Mouse (Mus musculus): ENCODE measurements at regions not wholly inside any gene's neighbourhood (a gene's known extent, or its start where the extent isn't known, plus 50 kb on each side); places are given as distances from the start of the nearest gene placed in this dataset.

DNA sequence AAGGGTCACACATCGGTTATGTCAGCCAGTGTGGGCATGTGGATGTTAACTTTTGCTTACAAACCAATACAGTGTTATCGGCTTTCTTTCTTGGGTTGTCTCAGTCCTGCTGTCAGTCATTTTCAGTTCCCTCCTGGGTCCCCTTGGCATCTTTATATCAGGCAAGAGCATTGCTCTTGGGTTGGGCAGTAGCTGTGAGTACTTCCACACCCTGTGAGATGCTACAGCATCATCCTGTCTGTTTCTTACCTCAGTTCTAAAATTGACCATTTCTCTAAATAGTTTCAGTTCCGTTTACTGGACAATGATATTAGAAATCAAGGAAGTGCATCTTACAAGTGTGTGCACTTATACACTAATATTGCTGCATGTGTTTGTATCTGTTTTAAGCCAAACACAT lies 104.9 kb upstream of the Sgk1 start:
- DNase-seq, result no peak

DNA sequence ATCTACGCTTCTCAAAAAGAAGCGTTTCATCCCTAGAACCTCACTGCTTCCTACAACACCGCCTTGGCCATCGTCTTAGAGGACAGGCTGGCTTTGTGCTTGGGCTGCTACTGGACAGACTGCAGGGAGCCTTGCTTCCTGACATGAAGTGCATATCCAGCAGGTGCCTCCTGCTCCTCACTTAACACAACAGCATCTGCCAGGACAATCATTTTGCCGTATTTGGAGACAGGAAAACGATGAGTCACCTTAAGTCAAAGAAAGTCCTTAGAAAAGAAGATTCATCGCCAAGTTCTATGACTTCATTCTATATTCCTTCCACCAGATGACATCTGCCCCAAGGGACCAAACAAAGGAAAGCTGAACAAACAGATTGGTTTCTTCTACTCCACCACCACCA lies 98.5 kb upstream of the Sgk1 start:
- peak; percentile 33 for DNase-seq

DNA sequence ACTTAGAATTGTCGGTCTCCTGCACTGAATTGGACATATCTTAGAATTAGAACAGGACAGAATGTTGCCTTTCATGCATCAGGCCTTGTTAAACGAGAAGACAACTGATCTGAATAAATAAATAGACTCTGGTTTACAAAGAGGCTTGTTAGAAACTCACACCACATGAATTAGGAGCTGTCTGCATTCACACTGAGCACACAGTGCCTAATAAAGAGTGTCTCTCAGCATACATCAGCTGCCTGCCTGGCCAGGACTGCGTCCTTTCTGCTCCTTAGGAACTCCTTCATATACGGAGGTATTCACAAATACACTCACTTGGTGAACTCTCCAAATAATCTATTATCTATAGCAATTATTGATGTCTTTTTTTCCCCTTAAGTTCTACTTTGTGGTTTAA lies 96.9 kb upstream of the Sgk1 start:
- no peak for DNase-seq

DNA sequence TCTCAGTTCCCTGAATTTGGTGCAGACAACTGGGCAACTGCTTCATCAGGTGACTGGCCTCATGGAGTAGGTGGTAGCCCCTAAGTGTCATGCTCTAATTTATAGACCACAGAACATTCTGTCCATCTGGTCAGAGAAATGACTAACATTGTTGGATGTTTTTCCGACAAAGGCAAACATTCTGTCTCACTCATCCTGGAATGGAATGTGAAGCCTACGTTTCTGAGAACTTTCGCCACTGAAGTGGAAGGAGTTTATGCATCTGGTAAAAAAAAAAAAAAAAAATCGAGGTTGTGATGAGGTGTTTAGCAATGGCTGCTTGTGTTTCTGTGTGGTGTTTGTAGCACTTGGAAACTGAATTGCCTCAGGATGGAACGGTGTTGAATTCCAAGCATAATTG lies 96.2 kb upstream of the Sgk1 start:
- DNase-seq, result no peak

DNA sequence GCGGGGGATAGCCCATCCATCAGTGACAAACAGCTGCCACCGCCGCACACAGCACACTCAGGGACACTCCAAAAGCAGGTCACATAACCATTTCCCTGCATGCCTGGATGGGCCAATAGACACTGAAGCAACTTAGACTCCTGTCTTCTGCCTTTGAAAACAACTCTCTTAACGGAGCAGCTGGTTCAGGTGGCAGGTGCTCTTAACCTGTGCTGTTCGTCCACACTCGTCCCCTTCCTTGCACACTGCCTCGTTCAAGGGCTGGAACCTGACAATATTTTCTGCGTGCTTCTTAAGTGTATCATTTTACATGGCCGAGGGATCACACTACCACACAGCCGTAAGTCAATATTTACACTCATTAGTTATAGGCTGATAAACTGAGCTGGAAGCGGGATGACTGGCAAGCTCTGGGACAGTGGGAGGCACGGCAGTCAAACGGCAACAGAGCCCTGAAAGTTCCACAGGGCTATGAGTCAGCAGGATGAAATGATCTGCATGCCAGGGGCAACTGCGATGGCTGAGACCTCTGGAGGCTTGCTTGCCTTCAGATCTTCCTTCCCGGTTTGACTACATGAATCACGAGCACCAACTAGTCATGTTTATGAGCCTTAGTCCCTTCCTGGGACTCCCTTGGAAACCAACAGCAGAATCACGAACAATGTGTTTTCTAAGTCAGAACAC lies 92.0 kb upstream of the Sgk1 start:
- peak; percentile 7 for DNase-seq

DNA sequence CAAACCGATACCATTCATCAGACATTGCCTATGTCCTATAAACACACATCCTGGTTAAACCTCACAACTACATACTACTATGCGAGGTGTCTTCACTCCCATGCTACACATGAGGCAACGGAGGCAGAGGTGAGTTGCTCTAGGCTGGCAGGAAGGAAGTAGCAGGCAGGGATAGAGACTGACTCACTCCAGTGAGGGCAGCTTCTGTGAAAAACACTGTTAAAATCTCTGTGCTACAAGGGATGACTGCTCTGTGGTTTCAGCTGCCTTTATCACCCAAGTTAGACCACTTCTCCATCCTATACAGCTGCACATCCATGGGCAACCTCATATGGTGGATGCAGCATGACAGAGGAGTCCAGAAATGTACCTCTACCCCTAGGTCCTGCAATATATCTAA lies 91.0 kb upstream of the Sgk1 start:
- no peak for DNase-seq

DNA sequence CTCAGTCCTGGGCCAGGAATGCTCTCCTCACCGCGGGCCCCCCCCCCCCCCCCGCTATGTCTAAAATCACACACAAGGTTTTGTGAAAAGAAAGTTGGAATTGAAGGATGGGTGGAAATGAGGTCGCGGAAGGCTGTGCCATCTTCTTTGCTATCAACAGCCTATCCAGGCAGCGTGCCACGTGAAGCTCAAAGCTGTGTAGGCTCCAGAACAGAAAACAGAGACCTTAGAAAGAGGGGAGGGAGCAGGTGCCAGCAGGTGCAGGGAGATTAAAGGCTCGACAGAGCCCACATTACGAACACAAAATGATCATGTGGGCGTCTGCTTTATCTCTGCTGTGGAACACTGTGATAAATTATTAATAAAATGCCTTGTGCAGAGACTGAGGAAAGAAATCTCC lies 89.6 kb upstream of the Sgk1 start:
- no peak for DNase-seq

DNA sequence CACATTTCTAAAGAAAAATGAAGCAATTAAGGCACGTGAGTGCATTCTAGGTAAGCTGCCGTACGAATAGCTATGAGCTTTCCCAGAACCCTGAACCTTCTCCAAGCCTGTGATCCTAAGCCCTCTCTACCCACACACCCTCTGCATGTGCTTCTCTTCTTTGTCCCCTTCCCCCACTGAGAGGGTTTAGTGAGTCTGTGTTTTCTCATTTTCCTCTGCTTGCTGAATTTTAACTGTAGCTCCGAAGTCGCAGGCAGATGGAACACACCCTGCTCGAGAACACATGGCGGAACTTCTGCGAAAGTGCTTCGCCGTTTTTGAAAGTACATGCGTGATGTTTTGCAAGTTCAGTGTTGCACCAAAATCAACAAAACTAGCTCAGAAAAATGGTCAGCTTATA lies 88.3 kb upstream of the Sgk1 start:
- DNase-seq, result no peak

DNA sequence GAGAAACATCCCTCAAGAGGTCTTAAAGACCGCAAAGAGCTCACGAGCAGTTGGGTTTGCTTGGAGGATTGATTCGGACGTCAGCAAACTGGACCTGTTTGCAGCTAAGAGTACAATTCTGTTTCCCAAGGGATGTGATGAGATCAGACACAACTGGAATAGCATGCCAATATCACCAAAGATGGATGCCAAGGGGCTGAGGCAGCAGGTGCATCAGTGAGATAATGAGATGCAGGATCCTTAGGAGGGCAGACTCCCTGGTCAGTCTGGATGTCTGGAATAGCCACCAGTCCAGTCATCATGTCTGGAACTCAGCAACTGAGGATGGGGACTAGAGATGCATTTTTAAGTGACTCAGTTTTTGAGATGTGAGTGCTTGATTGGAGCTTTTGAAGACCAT lies 85.6 kb upstream of the Sgk1 start:
- DNase-seq, result no peak

DNA sequence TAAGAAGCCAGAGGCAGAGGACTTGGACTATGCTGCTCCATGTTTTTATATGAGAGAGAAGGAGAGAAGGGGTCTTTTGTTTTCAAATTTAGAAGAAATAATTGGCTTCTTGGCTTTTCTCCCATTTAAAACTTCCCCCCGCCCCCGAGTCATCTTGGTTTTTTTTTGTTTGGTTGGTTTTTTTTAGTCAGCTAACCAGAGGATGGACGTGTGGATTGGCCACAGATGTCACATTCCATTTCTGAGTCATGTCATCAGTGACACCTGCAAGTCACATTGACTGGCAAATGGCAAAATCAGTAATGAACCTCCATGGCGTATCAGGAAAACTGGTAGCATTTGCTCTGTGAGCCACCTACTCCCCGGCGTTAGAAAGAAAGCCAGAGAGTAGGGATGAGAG lies 83.9 kb upstream of the Sgk1 start:
- no peak for DNase-seq

DNA sequence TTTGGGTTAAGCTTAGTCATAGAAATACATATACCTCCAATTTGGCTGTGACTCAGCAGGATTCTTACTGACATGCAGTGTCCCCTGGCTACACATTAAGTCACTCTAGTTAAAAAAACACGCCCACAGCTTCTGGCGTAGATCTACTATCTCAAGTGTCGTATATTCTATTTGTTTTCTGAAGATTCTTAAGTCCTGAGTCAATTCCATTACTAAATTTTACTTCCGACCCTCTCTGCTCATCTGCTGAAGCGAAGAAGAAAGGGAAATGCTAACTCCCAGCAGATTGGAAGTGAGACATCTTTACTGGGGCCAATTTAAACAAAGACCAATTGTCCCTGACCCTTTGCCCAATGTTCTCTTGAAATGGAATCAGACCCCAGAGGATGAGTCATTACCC lies 80.4 kb upstream of the Sgk1 start:
- no peak for DNase-seq

DNA sequence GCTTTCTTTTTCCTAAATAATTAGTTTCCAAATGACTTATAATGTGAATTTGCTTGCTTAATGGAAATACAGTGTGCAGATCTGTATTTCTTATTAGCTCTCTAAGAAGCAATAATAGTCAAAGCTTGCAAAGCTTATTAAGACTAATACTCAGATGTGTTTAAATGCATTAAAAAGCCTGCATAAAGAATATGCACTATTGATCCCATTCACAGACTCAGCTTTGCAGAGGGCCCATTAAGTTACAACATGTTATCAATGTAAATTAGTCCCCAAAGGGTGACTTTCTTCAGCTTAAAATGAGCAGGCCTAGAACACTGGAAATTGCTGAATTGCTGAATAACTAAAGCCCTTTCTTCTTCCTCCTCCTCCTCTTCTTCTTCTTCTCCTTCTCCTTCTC lies 78.8 kb upstream of the Sgk1 start:
- DNase-seq, result no peak

DNA sequence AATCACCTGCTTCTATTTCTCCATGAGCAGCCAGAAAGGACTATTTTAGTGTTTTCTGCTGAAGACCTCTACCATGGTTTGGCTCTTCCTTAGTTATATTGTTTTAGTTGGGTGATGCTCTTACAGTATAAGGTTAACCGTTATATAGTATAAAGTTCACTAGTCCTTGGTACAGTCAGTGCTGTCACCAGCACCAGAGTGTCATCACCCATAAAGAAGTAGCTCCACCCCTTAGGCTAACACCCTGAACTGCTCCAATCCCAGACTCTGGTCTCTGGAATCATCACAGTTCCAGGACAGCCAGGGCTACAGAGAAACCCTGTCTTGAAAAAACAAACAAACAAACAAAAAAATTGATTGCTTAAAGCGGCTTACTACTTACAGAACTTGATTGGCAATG lies 77.2 kb upstream of the Sgk1 start:
- no peak for DNase-seq

DNA sequence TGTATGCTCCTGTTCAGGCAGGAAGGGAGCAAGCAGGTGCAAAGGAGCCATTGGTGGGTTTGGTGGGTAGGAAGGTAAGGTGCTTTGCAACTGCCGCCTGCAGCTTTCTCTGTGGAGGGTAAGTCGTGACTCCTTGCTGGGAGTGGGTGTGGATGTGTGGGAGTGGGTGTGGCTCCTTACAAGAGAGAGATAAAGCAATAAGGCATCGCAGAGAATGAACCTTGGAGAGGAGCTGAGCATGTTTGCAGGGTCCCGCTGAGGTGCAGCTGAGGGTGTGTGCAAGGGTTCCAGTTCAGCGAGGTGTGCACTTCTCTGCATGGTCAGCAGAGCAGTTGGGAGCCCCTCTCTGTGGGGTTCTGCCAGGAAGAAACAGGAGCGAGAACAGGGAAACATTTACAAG lies 76.4 kb upstream of the Sgk1 start:
- DNase-seq, result no peak

DNA sequence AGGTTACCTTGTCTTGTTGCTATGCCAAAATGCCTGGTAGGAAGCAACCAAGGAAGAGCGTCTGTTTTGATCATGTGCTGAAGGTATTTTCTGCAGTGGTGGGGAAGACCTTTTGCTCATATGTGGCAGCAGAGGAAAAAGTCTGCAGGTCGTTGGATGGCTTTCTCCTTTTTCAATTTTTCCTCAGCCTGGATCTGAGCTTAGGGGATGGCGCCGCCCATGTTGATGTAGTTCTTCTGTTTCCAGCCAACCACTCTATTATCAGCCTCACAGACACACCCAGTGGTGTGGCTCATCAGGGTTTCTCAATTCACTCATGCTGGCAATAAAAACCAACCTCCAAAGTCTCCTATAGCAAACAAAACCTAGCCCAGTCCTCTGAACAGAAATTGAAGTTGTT lies 75.3 kb upstream of the Sgk1 start:
- DNase-seq, result no peak

DNA sequence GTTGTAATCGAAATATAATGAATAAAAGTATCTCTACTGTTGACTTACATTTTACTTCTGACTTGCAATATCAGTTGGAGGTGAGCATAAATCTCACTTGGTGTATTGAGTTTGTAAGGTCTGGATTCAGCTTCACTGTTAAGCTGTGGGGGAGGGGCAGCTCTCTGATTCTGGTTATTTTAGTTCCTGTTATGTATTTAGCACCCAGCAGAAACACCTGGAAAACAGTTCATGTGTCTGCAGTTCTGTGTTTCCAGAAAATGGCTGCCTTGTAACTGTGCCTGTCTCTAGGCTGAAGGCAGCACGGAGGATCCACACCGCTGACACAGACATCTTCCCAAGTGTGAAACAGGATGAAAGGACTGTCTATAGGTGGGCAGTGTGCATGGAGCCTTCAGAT lies 62.3 kb upstream of the Sgk1 start:
- DNase-seq, result no peak

DNA sequence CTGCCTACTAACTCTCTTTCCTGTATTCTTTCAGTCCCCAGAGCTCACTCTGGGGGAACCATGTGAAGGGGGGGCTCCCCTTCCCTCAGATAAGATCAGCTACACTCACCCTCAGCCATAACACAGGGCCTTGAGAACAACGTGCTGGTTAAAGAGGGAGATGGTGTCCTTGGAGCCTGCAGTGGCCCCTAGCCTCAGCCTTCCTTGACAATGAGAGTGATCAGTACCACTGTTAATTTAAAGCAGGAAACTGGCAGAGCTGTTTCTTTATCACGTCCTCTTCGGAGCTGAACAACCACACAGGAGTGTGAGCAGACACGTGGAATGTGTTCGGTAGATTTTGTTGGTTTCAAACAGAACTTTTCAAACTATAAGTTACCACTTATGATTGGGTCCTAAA lies 60.6 kb upstream of the Sgk1 start:
- DNase-seq, result no peak

DNA sequence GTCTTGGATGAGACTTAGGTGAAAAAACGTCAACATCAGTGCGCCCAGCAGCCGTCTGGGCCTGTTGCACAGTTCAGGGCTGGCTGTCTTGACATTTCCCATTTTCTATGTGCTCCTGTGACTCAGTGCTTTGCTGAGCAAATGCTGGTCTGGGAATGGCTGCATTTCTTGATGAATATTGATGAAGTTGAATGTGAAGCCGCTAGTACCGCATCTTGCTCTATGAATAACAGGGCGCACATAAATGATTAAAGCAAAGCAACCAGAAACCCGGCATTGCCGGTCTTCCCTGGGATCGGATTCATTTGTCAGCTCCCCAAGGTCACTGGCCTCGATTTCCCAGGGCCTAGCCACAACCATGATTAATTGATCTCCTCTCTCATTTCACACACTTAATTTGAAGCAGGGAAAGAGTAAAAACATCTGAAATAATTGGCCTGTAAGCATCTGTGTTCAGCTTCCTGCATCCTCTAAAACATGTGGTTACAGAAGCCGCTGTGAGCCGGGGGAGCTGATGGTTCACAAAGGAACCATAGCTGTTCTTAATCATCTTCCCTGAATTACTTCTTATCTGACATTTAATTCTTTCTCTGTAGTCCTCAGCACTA lies 57.5 kb upstream of the Sgk1 start:
- no peak for DNase-seq

DNA sequence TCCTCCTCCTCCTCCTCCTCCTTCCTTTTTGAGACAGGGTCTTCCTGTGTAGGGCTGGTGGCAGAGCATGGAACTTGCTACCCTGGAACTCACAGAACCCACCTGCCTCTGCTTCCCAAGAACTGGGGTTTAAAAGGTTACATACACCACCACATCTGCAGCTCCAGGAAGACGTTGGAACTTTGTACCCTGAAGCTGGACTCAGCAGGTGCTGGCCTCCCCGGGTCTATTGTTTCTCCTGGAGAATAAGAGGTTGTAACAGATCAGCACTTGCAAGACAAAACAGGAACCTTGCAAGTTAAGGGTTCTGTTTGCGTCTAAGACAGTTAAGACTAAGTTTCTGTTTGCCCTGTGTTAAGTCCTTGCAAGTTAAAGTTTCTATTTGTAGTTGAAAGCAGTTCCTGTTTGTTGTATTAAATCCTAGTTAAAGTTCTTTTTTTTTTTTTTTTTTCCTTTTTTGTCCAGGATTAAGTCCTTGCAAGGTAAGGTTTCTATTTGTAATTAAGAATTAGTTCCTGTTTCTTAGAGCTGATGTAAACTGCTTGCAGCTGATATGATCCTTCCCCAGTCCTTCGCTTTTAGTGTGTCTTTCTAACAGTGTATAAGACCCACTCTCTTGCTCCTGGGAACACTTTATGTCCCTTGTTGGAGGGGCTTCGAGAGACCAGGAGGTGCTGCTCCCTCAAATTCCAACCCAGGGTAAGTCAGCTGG lies 55.0 kb upstream of the Sgk1 start:
- peak; percentile 8 for DNase-seq

DNA sequence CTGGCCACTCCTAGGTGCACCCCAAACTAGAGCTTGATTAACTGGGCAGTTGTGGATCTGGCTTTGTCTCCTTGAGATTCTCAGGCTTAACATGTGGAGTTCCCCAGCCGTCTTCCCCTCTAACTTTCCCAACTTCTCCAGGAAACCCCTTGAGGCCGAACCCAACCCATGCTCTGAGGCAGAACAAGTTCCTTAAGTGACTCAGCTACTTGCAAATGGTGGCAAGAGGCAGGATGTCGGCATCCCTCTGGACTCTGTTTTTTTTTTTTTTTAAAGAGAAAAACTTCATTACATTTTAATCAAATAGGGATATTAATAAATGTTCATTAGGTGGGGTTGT lies 54.5 kb upstream of the Sgk1 start:
- no peak for DNase-seq

DNA sequence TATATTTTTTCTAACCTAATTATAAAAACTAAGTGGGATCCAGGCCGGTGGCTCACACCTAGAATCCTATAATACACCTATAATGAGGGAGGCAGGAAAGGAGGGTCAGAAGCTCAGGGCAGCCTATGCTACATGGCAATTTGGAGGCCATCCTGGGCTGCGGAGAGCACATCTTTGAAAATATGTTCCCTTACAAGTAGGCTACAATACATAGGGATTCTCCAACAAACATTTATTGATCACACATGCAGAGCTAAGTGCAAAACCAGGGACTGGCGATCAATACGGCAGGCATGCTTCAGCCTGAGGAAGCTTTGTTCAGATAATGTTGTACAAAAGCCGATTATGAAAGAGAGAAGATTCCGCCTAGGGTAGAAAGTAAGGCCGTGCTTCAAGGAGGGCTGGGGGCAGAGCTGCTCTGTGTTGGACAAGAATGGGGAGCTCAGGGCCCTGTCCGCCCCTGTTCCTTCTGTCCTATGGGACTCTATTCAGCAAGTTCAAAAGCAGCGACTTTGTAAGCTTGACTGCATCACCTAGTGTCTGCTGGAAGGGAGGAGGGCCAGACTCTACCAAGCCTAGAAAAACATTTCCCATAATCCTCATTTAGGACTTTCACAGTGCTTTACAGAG lies 53.4 kb upstream of the Sgk1 start:
- DNase-seq, result no peak

DNA sequence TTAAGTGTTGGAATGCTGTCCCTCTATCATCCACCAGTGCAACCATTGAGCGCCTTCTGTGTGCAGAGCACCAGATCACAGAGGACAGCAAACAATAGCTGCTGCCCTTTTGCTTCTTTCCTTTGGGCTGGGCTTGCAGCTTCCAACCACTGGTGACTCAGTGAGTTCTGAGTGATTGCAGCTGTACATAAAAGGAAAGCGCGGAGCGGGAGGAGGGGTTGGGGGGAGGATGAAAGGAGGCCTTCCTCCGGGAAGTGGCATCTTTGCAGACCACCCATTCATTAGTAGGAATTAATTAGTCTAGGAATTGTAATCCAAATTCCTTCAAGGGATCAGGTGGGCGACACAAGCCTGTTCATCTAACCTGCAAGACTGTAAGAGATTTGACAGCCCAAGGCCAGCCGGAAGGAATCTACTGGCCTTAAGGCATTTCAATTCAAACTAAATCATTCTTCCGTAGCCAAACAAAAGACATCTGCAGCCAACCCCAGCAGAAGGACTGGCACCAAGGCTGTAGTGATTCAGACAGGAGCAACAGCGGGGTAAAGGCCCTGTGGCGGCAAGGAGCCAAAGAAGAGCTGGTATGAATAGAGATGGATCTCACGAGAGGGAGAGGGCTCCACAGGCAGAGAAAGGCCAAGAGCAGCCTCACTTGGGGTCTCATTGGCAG lies 52.8 kb upstream of the Sgk1 start:
- DNase-seq, result no peak

DNA sequence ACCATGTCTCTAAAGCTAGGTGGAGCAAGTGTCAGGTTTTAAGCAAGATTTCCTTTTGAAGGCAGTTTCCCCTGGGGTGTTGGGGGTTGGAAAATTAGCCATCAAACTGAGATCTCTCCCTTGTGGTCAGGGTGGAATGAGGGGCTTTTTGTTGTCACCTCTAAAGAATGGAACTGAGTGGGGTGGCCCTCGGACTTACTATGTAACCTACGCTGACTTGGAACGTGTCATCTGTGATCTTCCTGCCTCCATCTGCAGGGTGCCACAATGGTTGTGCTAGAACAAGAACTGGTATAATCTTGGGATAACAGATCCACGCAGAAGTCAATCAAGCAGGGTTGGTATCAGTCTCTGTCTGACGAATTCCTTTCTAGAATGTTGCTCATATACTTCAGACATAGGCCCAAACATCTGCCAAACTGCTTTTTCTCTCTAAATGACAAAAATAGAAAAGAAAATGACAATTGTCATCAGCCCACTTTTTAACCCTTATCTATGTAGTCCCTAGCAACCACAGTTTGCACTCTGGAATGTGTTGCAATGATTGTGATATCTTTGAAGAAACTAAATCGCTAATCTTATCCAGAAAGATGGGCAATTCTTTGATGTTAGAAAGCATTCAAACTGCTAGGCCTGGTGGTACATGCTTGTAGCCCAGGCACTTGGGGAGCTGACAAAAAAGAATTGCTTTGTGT lies 50.8 kb upstream of the Sgk1 start:
- no peak for DNase-seq

Data from kidney, adult 11 months (tissue).